Mouse (Mus musculus) bone marrow macrophage, adult 2 months (primary cell): ENCODE results near the gene Ccdc28a.

Experiments used
- CTCF ChIP-seq: IDR thresholded peaks from 2 replicates; pipeline ENCODE4 v1.5.1; 2012; ENCODE audit warnings: low read depth, mild to moderate bottlenecking, low read length, moderate library complexity
- POLR2A ChIP-seq: IDR thresholded peaks from 2 replicates; pipeline ENCODE4 v1.6.1; 2012; ENCODE audit warnings: mild to moderate bottlenecking, low read depth, low read length, borderline replicate concordance

GRCm38 (mm10) chr10:18204067-18204466 is 30.7 kb downstream of the Ccdc28a start:
- no peak for TF ChIP-seq CTCF
- TF ChIP-seq POLR2A: no peak
